Mouse (Mus musculus): Measurements from ENCODE around the gene 6030452D12Rik. TPM values are rescaled to one million over a fixed set of nuclear protein-coding genes. Genes with fewer than 3 reads are reported as not detected.

Gene 6030452D12Rik
- total and polyA plus RNA-seq, 3 experiments: not detected

DNA sequence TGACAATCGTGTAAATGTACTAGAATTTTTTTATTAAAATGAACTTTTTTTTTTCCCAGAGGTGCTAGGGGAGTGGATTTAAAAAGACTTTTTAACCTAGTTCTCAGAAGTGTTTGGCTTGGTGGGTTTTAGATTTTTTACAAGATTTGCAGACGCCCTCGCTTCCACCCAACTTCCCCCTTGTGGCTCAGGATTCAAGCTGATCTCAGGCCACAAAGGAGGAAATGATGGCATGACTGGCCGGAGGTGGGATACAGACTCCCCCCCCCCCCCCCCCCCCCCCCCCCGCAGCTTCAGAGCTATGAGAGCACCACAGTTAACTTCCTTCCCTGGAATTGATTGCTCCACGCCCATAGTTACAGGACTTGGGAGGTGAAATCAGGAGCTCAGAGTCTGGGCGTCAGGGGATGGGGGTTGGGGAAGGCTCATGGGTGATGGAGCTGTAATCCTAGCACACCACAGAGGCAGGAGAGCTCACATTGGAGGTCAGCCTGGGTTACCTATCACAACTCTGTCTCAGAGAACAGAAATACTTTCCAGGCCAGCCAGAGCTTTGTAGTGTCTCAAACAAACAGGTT, 55.8 kb downstream of the 6030452D12Rik start:
- in situ Hi-C loops (cut with MboI; ENCODE audit: low pct_ligation_motif_present, low pct_unique_long_range_greater_than_20kb, low sequenced_read_pairs) (no loop called here), dilution Hi-C loops (cut with MboI; ENCODE audit: extremely low pct_ligation_motif_present, extremely low pct_unique_long_range_greater_than_20kb, low sequenced_read_pairs) (no loop called here)
- H3K4me3 ChIP-seq (replicated peaks in 1 of 3; ENCODE audit: low read depth in 2 of 3, low read length in 2 of 3, poor library complexity in 1 of 3): no peak overlapping the region
- no peak overlapping the region for H3K27ac ChIP-seq (ENCODE audit: insufficient read depth, low read depth)
- H3K36me3 ChIP-seq (replicated peaks in 1 of 2; ENCODE audit: control insufficient read depth in 1 of 2, insufficient read depth in 1 of 2, low read length in 1 of 2): no peaks in the 10 kb centered on the region
- H3K9me3 ChIP-seq (replicated peaks; ENCODE audit: low read length): no peaks in the 10 kb centered on the region
- no peak for TF ChIP-seq GABPA (IDR thresholded peaks at IDR 0.05; ENCODE audit: insufficient replicate concordance, low read depth, low read length)
- TF ChIP-seq USF1 (IDR thresholded peaks at IDR 0.05; ENCODE audit: low read depth, low read length): no peak
- TF ChIP-seq SMC3 (IDR thresholded peaks at IDR 0.05; ENCODE audit: low read depth, low read length): no peak
- no peak for TF ChIP-seq MAX (IDR thresholded peaks at IDR 0.05; ENCODE audit: low read length)
- TF ChIP-seq NELFE (IDR thresholded peaks at IDR 0.05; ENCODE audit: low read depth, low read length): no peak
- no peak for TF ChIP-seq ELF1 (IDR thresholded peaks at IDR 0.05; ENCODE audit: low read depth, low read length)
- no peak for TF ChIP-seq NRF1 (IDR thresholded peaks at IDR 0.05; ENCODE audit: low read depth, low read length)
- TF ChIP-seq HCFC1 (IDR thresholded peaks at IDR 0.05; ENCODE audit: low read depth, low read length): no peak
- no peak for TF ChIP-seq JUND (conservative IDR thresholded peaks at IDR 0.05; ENCODE audit: low read depth, low read length)
- no peak for TF ChIP-seq KAT2A (IDR thresholded peaks at IDR 0.05; ENCODE audit: insufficient replicate concordance, low read length)
- TF ChIP-seq MXI1 (IDR thresholded peaks at IDR 0.05; ENCODE audit: low read depth, low read length): no peak
- TF ChIP-seq TCF12 (IDR thresholded peaks at IDR 0.05; ENCODE audit: low read depth, low read length): no peak
- TF ChIP-seq PAX5 (IDR thresholded peaks at IDR 0.05; ENCODE audit: low read length): no peak
- no peak for TF ChIP-seq MAZ (IDR thresholded peaks at IDR 0.05; ENCODE audit: low read depth, low read length)
- TF ChIP-seq ETS1 (conservative IDR thresholded peaks at IDR 0.05; ENCODE audit: low read depth, low read length): no peak
- no peak for TF ChIP-seq IRF4 (IDR thresholded peaks at IDR 0.05; ENCODE audit: low read depth, low read length)
- no peak for TF ChIP-seq TBP (conservative IDR thresholded peaks at IDR 0.05; ENCODE audit: low read depth, low read length)
- H3K79me2 ChIP-seq (replicated peaks; ENCODE audit: control insufficient read depth, extremely low read depth, insufficient read depth, poor library complexity, severe bottlenecking): no peaks in the 10 kb centered on the region
- DNase-seq (ENCODE audit: extremely low read depth): no peak
- peaks cover 5 to 14% of the 10 kb centered on the region in 2 experiments for H3K4me1 ChIP-seq (ENCODE audit: control insufficient read depth in 1 of 2, insufficient read depth in 2 of 2)
- no peak overlapping the region for H3K9ac ChIP-seq (ENCODE audit: insufficient read depth, low read depth)
- no peaks in the 10 kb centered on the region for H3K27me3 ChIP-seq (replicated peaks)
- H3K4me2 ChIP-seq (ENCODE audit: insufficient read depth, low read depth, poor library complexity, severe bottlenecking): no peak overlapping the region

Other genes with a start within 250 kb of the 6030452D12Rik start
- 0.21 and 0.25 TPM in 2 replicates for gene Smpd3, start 162.5 kb upstream of the 6030452D12Rik start, total RNA-seq (2012; rRNA removed)
- gene Smpd3, start 162.5 kb upstream of the 6030452D12Rik start, total RNA-seq (2014; rRNA removed): 0.16 and 0.23 TPM in 2 replicates
- gene Smpd3, start 162.5 kb upstream of the 6030452D12Rik start, polyA plus RNA-seq (2012; ENCODE audit: insufficient read length, low read depth): 0.16 and 0.19 TPM in 2 replicates
- 1.6 and 1.8 TPM in 2 replicates for gene Zfp90, start 85.2 kb upstream of the 6030452D12Rik start, total RNA-seq (2012; rRNA removed)
- gene Zfp90, start 85.2 kb upstream of the 6030452D12Rik start, total RNA-seq (2014; rRNA removed): 3.5 and 4.1 TPM in 2 replicates
- gene Zfp90, start 85.2 kb upstream of the 6030452D12Rik start, polyA plus RNA-seq (2012; ENCODE audit: insufficient read length, low read depth): 2.8 and 3.0 TPM in 2 replicates
- gene Cdh3, start 10.4 kb downstream of the 6030452D12Rik start, total RNA-seq (2012; rRNA removed): not detected in 2 replicates
- gene Cdh3, start 10.4 kb downstream of the 6030452D12Rik start, total RNA-seq (2014; rRNA removed): not detected in 2 replicates
- not detected in 2 replicates for gene Cdh3, start 10.4 kb downstream of the 6030452D12Rik start, polyA plus RNA-seq (2012; ENCODE audit: insufficient read length, low read depth)
- gene Gm10073, start 72.9 kb downstream of the 6030452D12Rik start, total RNA-seq (2012; rRNA removed): 94.9 and 117 TPM in 2 replicates
- 185 and 224 TPM in 2 replicates for gene Gm10073, start 72.9 kb downstream of the 6030452D12Rik start, total RNA-seq (2014; rRNA removed)
- 21.6 and 21.7 TPM in 2 replicates for gene Gm10073, start 72.9 kb downstream of the 6030452D12Rik start, polyA plus RNA-seq (2012; ENCODE audit: insufficient read length, low read depth)
- 0.13 TPM in 1 of 2 replicates, not detected in the other for gene Cdh1, start 102.8 kb downstream of the 6030452D12Rik start, total RNA-seq (2012; rRNA removed)
- not detected in 2 replicates for gene Cdh1, start 102.8 kb downstream of the 6030452D12Rik start, total RNA-seq (2014; rRNA removed)
- not detected in 2 replicates for gene Cdh1, start 102.8 kb downstream of the 6030452D12Rik start, polyA plus RNA-seq (2012; ENCODE audit: insufficient read length, low read depth)
- gene Tango6, start 182.5 kb downstream of the 6030452D12Rik start, total RNA-seq (2012; rRNA removed): 4.3 and 4.5 TPM in 2 replicates
- 2.1 and 2.9 TPM in 2 replicates for gene Tango6, start 182.5 kb downstream of the 6030452D12Rik start, total RNA-seq (2014; rRNA removed)
- gene Tango6, start 182.5 kb downstream of the 6030452D12Rik start, polyA plus RNA-seq (2012; ENCODE audit: insufficient read length, low read depth): 5.6 and 6.4 TPM in 2 replicates